Mouse (Mus musculus) lung, postnatal 36 days (tissue): ENCODE data around the gene Olfr1278.
"Not testable (repeated sequence)": the region's sequence is repeated elsewhere in the genome, so short reads cannot be mapped to it uniquely, and the experiment has no call there.

Source experiments
- DNase-seq: peaks from one replicate; pipeline ENCODE4 v3.0.0; 2022; ENCODE audit warnings: mixed read lengths

Olfr1278 gene

DNA sequence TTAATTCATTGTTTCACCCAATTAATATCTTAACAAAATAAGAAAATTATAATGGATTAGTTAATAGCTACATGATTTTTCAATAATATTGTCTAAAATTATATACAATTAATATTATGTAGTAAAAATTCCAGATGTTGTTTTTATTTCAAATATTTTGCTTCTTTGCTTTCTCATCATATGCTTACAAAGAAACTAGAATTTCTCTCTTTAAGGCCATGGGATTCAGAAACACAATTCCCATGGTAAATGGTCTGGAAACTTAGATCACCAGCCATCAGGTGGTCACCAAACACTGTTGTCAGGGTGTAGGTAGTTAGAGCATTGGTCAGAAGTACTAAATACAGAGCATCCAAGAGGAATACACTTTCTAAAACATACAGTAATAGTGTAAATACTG lies at the start of gene Olfr1278:
Gene Olfr1278 (plus strand): TSS at position 301 of the 400 bp plus-strand sequence.
- DNase-seq = no peak

DNA sequence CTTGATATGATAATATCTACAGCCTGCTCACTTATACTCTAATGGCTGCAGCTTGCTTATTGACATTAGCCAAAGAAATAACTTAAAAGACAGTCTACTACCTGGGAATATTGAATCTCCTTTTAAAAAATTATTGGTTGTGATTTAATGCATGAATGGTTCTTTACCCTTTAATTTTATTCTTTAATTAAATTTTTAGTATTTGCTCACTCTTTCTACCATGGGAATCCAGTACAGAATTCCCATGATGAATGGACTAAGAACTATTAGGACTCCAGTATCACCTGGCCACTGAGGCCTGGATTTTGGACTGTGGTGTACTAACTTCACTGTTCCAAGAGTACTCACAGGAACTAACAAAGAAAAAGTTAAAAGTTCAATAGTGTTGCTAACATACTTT lies 35.7 kb upstream of the Olfr1278 start, which contains the start of gene Olfr1276:
Gene Olfr1276 (plus strand): TSS at position 301 of the 400 bp plus-strand sequence.
- no peak for DNase-seq

DNA sequence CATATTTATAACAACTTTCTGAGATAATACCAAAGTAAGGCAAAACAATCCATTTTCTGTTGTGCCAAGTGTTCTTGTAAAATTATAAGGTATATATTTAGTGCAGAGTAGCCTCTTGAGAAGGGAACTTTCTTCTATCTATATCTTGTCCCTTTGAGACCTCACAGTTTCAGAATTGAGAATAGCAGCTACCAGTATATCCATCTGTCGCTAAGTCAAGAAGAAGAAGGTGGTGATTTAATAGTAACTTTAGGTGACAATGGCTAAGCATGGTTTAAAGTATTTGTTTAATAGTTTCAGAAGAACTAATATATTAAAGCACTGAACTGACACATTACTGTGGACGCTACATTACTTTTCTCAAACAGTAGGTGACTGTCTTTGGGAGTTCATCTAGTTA lies 15.9 kb upstream of the Olfr1278 start, which contains the start of gene Olfr1277:
Gene Olfr1277 (minus strand): TSS at position 101 of the 400 bp plus-strand sequence.
- DNase-seq = no peak

DNA sequence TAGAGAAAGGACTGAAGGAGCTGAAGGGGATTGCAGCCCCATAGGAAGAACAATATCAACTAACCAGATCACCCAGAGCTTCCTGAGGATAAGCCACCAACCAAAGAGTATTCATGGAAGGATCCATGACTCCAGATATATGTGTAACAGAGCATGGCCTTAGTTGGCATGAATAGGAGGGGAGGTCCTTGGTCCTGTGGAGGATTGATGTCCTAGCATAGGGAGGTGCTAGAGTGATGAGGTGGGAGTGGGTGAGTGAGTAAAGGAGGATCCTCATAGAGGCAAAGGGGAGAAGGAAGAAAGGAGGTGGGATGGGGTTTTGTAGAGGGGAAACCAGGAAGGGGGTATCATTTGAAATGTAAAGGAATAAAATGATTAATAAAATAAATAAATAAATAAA lies 8.6 kb downstream of the Olfr1278 start:
- DNase-seq = no peak

DNA sequence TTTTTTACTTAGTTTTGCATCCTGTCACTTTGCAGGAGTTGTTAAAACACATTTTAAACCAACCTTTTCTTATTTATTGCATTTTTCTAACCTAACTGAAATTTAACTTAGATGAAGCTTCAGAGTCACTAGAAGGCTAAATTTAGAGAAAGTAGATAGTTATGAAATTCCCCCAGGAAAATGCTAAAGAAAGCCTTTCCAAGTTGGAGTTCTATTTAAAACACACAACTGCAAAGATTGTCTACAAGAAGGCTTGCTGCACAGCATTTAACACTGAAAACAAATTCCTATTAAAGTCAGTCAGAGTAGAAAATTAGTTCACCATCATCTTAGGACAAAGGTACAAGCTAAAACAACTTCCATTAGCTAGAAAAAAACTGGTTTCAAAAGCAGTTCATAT lies 10.4 kb downstream of the Olfr1278 start, which contains the start of gene Olfr1279:
Gene Olfr1279 (plus strand): TSS at position 262 of the 400 bp plus-strand sequence.
- DNase-seq = no peak

DNA sequence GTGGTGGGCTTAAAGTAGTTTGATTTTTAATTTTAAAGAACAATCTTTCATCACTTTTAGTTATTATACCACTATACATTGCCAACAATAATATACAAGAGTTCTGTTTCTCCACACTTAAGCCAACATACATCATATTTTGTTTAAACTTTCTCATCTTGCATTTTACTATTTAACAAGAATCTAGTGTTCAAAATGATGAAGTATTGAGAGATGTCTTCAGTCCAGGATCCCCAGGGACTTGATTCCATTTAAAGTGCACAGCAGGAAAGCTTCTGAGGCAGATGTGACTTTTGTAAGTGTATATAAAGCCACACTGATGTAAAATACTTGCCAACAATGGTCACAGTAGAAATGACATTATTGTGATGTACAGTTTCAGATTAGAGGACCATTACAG lies 23.8 kb downstream of the Olfr1278 start, which contains the start of gene Olfr1280:
Gene Olfr1280 (plus strand): TSS at position 301 of the 400 bp plus-strand sequence.
- no peak for DNase-seq

DNA sequence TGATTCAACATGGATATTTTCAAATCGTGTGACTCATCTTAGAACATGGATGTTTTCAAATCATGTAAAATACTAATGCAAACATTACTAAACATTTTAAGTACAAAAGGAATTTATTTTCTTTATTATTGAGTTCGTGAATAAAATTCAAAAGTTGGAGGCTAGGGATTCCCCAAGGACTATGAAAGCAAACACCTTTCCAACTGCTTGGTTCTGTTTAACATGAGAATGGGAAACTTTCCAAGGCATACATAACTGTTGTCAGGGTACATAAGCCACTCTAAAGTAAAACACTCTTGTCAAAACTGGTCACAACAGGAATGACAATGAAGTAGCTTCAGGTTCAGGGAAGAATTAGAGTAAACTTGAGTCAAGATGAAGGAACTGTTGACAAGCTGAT lies 36.3 kb downstream of the Olfr1278 start, which contains the start of gene Olfr1281:
Gene Olfr1281 (plus strand): TSS at position 301 of the 400 bp plus-strand sequence.
- no peak for DNase-seq

DNA sequence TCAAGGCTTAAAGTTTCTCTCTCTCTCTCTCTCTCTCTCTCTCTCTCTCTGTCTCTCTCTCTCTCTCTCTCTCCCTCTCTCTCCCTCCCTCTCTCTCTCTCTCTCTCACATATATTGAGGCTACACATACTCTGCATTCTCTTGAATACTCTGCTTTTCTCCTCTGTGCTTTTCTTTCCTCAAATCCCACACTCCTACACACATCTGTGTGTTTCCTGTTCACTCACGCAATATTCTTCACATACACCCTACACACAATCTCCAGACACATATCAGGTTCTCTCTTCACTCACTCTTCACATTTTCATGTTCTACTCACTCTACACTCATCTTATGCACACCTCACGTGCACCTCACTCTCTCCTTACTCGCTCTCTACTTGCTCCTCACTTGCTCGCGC lies 43.8 kb downstream of the Olfr1278 start:
- not testable (repeated sequence) for DNase-seq

DNA sequence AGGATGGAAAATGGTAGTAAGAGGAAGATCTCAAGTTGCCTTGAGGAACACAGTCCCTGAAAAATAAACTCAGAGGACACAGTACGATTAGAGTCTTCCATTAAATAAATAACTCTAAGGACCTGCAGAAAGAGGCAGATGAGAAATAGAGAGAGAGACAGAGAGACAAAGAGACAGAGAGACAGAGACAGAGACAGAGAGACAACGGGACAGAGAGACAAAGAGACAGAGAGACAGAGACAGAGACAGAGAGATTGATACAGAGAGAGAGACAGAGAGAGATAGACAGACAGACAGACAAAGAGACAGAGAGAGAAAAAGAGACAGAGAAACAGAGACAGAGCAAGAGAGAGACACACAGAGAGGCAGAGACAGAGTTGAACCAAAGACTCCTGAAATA lies 46.0 kb downstream of the Olfr1278 start, which contains the start of gene Olfr1282:
Gene Olfr1282 (minus strand): TSS at position 101 of the 400 bp plus-strand sequence.
- DNase-seq = no peak
